Mouse (Mus musculus) A20 (cell line): Measurements from ENCODE around the gene Fgf13.

Source experiments
- DNase-seq: peaks from one replicate; pipeline ENCODE4 v3.0.0-alpha.2; 2011; ENCODE audit warnings: low read depth, low spot score

The Fgf13 gene

GRCm38 (mm10) chrX:59186922-59187321 lies 380.9 kb downstream of the Fgf13 start:
- no peak for DNase-seq

DNA sequence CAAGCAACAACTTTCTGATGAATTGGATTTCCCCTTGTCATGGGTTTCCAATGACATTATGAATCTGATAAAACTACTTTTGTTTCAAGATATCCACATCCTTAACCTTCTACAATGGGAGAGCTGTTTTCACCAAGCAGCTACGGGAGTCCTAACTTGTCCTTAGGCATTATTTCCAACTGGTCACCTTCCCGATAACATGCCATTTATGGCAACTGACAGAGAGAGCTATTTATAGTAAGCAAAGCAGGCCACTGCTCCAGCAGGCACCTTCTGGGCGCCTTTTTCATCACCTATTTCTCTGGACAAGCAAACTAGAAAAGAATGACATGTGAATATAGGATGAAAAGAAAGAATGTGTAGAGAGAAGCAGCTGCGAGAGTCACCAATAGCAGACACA lies 385.5 kb downstream of the Fgf13 start:
- DNase-seq: no peak

DNA sequence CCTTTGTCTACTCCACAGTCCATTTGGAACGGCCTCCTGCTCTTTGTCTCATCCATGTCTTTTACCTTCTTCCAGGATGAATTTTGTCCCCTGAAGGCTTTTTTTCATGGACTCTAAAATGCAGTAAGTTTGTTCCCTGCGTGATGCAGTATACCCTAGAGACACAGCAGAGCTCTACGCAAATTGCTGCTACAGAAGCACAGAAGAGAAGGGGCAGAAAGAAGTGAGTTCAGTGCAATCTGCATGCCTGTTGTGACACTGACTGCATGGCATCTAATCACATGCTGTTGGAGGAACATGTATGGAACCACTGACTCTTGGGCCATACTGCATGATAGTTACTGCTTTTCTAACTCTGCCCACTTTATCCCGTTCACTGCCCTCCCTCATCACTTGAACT lies 388.2 kb downstream of the Fgf13 start:
- DNase-seq: no peak

DNA sequence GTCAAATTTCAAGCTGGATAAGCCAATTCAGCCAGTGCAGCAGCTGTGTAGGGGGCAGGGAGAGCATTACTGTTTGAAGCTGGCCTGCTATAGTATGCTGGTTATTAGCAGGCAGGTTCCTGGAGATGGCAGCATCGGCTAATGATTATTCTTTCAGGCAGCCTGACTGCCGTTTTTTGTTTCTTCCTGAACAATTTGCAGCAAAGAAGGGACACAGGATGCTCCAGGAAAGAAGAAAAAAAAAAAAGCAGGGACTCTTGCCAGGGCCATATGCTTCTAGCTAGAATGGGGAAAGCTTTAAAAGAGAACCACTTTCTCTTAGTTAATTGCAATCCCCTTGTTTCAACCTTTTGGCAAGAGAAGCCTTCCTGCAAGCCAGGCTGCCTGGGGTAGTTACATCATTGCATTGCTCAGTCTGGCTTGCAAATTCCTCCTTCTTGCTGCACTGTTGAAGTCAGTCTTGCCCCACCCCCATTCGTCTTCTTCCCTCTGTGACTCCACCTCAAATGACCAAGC lies 388.7 kb downstream of the Fgf13 start:
- DNase-seq: peak; percentile 27

- no peak for DNase-seq
Measured at GRCm38 (mm10) chrX:59177653-59178052, 390.2 kb downstream of the Fgf13 start.

GRCm38 (mm10) chrX:59172200-59172599 lies 395.7 kb downstream of the Fgf13 start:
- no peak for DNase-seq

DNA sequence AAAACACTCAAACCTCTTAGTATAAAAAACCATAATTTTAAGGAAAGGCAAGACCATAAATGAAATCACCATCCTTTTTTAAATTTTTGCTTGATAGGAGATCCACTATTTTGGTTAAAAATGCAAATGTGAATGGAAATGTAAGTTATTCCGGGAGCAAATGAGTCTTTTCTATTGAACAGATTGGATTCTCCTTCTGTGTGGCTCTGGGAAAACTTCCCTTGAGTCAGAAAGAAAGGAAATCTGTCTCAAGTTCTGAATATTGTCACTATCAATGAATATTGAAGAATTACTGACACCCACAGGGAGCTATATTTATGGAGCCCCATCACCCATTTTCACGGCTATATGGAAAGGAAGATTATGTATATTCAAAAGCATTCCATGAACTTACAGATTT lies 401.1 kb downstream of the Fgf13 start:
- DNase-seq: no peak

- no peak for DNase-seq
Measured at GRCm38 (mm10) chrX:59141947-59142346, 425.9 kb downstream of the Fgf13 start.

DNA sequence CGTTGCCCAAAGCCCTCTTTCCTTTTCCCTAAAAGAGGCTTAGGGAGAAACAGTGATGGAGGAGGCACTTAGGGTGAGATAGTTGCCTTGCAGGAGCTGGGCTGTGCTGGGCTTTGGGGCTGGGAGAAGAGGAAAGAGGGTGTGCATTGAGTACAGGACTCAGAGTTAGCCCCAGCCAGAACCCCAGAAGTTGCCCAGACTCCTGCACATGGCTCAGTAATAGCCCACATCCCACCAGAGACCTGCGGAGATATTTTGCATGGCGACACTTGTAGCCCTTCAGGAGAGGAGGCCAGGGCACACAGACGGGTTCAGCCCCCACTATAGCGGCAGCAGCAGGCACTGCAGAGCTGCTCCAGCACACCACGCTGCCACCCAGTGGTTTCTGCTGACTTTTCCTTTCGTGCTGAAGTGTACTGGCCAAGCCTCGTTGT lies 432.9 kb downstream of the Fgf13 start:
- no peak for DNase-seq

DNA sequence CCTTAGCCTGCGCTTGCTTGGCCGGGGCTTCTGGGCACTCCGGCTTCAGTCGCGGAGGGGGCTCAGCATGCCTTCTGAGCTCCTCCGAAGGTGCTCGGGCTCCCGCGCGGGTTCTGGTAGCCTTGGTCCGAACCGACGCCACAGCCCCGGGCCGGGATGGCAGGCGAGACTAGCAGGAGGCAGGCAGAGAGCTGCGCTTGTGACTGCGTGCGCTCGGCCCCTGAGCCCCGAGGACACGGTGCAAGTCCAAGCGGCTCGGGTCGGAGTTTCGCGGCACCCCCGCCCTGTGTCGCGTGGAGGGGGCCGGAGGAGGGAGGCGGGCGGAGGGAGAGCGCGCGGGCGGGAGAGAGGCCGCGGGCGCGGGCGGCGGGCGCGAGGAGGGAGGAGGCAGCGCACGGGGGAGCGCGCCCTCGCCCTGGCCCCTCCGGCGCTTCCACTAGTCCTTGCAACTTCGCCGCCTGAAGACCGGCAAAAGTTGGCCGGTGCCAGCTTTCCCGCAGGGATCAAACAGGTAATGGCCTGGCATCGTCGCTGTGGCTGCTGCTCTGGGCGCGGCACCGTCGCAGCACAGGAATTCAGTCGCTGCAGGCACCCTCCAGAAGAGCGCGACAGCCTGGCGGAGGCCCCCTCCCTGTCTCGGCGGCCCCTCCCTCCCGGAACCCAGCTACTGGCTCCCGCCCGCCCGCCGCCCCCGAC lies 433.6 kb downstream of the Fgf13 start:
- no peak for DNase-seq

DNA sequence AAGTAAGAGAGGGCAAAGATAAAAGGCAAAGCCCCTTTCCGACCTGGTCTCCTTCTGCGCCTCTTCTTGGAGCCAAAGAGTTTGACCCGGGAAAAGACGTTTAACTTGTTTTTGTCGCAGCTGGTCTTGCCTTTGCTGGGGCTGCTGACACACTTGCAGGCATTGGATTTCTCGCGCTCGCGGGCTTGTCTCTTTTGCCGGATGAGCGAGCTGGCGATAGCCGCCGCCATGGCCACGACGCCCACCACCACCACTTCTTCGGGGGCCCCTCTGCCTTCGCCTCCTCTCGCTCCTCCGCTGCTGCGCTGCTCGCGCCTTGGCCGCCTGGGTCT lies 434.1 kb downstream of the Fgf13 start:
- no peak for DNase-seq

DNA sequence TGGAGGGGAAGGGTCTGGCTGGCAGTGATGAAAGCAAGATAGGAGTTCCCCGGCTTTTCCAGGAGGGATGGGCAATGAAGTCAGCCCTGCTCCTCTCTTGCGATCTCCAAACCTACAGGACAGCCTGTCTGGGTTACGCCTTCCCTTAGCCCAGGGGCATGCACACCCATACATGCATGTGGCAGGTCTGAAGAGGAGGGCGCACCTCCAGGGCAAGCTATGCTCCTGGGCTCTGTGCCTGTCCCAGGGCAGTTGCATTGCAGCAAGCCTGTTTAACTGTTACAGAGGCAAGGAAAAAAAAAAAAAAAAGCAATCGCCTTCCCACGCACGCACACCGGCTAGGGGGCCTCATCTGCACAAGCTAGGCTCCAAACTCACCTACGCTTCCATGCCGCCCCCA lies 434.5 kb downstream of the Fgf13 start:
- no peak for DNase-seq

DNA sequence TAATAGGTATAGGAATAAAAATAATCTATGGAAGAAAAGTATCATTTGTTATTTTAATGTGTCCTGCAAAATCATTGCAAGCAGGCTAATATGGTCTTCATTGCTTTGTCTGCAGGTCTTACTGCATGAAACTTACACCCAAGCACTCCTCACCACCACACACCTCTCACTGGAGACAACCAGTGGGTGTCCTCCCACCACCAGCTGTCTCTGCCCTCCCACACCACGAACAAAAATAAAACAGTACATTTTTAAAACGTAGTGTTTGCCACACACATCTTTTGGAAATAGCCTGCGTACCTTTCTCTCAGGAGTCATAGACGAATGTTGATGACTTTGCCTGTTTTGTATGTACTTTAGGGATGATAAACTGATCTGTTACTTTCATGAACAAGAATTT lies 441.2 kb downstream of the Fgf13 start:
- DNase-seq: no peak

- no peak for DNase-seq
Measured at GRCm38 (mm10) chrX:59113187-59113586, 454.7 kb downstream of the Fgf13 start.

GRCm38 (mm10) chrX:59085928-59086327 lies 481.9 kb downstream of the Fgf13 start:
- no peak for DNase-seq

DNA sequence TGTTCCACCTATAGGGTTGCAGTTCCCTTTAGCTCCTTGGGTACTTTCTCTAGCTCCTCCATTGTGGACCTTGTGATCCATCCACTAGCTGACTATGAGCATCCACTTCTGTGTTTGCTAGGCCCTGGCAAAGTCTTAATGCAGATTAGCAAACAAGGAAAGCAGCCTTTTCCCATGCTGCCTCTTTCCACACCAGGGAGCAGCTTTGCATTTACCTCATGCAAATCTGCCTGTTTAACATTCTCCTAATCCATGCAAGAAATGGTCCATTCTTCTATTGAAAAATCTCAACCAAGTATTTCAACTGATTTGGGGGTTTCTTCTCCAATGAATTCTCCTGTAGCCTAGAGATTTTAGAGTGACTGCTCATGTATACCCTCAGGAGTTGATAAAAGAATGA lies 487.4 kb downstream of the Fgf13 start:
- DNase-seq: no peak

DNA sequence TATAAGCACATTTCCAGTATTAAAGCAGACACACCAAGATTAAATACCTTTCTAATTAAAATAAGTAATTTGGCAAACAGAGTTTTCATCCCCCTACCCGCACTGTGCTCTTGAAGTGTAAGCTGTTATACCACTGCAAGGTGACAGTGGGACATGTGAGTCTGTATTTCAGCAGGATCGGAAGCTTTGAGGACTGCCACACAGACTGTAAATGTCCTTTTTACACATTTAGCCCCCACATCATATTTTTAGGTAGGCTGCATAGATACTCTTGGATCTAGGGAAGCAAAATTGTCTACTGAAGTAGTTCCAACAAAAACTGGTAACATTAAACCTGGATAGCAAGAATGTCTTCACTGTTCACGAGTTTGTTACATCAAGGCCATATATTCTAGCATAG lies 495.8 kb downstream of the Fgf13 start:
- no peak for DNase-seq

DNA sequence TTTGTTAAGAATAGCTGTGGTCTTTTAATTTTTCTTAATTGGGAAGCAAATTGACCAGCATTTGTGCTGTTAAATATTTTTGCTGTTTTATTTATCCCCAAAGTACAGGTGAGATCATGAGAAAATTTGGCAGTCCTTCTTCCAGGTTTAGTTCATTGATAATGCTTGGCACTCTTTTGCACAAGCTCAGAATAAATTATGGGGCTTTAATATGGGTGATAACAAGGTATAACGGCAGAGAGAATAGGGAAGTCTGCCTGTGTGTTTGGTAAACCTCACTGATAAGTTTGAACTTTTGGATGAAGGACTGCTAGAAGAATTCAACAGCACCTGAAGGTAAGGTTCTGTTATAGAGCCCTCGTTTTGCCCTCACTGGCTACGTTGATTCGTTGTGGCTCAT lies 504.7 kb downstream of the Fgf13 start:
- DNase-seq: no peak

DNA sequence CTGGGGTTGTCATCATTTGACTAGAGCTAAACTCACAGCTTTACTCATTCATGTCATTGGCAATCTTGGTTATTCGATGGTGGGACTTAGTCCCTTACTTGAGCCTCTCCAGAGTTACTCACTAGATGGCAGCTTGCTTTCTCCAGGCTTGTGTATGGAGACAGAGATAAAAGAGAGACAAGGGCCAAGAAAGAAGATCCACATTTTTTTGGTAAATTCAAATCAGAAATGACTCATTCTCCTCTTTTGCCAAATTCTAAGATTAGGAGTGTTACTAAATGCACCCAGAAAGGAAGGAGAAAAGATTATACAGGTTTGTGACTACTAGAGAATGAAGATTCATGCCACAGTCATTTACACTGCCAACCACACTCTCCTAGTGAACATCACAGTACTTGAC lies 532.9 kb downstream of the Fgf13 start:
- no peak for DNase-seq
